Mouse (Mus musculus) stomach, postnatal 0 days (tissue): ENCODE measurements at regions not wholly inside any gene's neighbourhood (a gene's known extent, or its start where the extent isn't known, plus 50 kb on each side); places are given as distances from the start of the nearest gene placed in this dataset.

Experiments used
- CTCF ChIP-seq: IDR thresholded peaks from 2 replicates; pipeline ENCODE4 v1.5.1; 2016; ENCODE audit warnings: antibody characterized with exemption, low read depth, mild to moderate bottlenecking, moderate library complexity
- EP300 ChIP-seq: optimal IDR thresholded peaks from 2 replicates; pipeline ENCODE3; 2016; ENCODE audit warnings: antibody characterized with exemption

- TF ChIP-seq CTCF (no peak), EP300 (no peak)
Measured at GRCm38 (mm10) chr14:48852787-48853186, 179.2 kb upstream of the Otx2 start.
